Mouse (Mus musculus) liver, postnatal 0 days (tissue): ENCODE results near the gene Slmap.

Experiments used
- CTCF ChIP-seq: sonication (generic); IDR thresholded peaks from 2 replicates; pipeline ENCODE4 v1.5.1; 2016; ENCODE audit warnings: antibody characterized with exemption, low read depth
- EP300 ChIP-seq: IDR thresholded peaks from 2 replicates; pipeline ENCODE4 v1.6.1; 2016; ENCODE audit warnings: antibody characterized with exemption, low read depth, mild to moderate bottlenecking

GRCm38 (mm10) chr14:26552441-26552840, 17.7 kb upstream of the Slmap start:
- TF ChIP-seq CTCF (no peak), EP300 (no peak)
